Mouse (Mus musculus) liver, postnatal 0 days (tissue): ENCODE results near the gene Acadvl. TPM values are rescaled to one million over a fixed set of nuclear protein-coding genes. Genes with fewer than 3 reads are reported as not detected.
A peak's percentile ranks its signal among the peaks of the same experiment; 100 is the strongest.

Experiments used
- ATAC-seq: fragments of 200-750 bp; cut with Nextera tagmentation; 2 replicates; pipeline ENCODE4 v1.8.0; 2017; ENCODE audit warnings: mild to moderate bottlenecking, moderate library complexity
- DNase-seq: peaks from one replicate; pipeline ENCODE4 v3.0.0-alpha.2; 2016
- H3K27ac ChIP-seq: fragments of 300-500 bp; sonication (generic); 2 replicates; pipeline ENCODE4 v1.5.1; 2014; ENCODE audit warnings: antibody characterized with exemption, moderate library complexity, mild to moderate bottlenecking, low read depth
- H3K27me3 ChIP-seq: fragments of 300-500 bp; sonication (generic); 2 replicates; pipeline ENCODE4 v1.6.1; 2014; ENCODE audit warnings: low read length, control low read depth, mixed read lengths; ENCODE audit not compliant: insufficient read depth
- H3K36me3 ChIP-seq: fragments of 300-500 bp; sonication (generic); replicated peaks from 2 replicates; pipeline ENCODE4 v1.6.1; 2014; ENCODE audit warnings: mild to moderate bottlenecking, control low read depth, low read length, moderate library complexity, mixed read lengths; ENCODE audit not compliant: insufficient read depth
- H3K4me1 ChIP-seq: fragments of 300-500 bp; sonication (generic); 2 replicates; pipeline ENCODE4 v1.6.1; 2014; ENCODE audit warnings: antibody characterized with exemption, mild to moderate bottlenecking, control low read depth; ENCODE audit not compliant: insufficient read depth
- H3K4me2 ChIP-seq: fragments of 300-500 bp; sonication (generic); 2 replicates; pipeline ENCODE4 v1.6.1; 2014; ENCODE audit warnings: low read depth, mild to moderate bottlenecking, low read length, moderate library complexity, mixed read lengths
- H3K4me3 ChIP-seq: fragments of 300-500 bp; sonication (generic); 2 replicates; pipeline ENCODE4 v1.5.1; 2014; ENCODE audit warnings: low read depth, low read length
- H3K9ac ChIP-seq: fragments of 300-500 bp; sonication (generic); replicated peaks from 2 replicates; pipeline ENCODE4 v1.6.1; 2014; ENCODE audit warnings: mild to moderate bottlenecking, moderate library complexity
- H3K9me3 ChIP-seq: fragments of 300-500 bp; sonication (generic); 2 replicates; pipeline ENCODE4 v1.6.1; 2016; ENCODE audit warnings: mild to moderate bottlenecking, control low read depth, low read length, mixed read lengths
- CTCF ChIP-seq: sonication (generic); IDR thresholded peaks from 2 replicates; pipeline ENCODE4 v1.5.1; 2016; ENCODE audit warnings: antibody characterized with exemption, low read depth
- EP300 ChIP-seq: IDR thresholded peaks from 2 replicates; pipeline ENCODE4 v1.6.1; 2016; ENCODE audit warnings: antibody characterized with exemption, low read depth, mild to moderate bottlenecking
- WGBS: fragments of 180-500 bp; shearing (Covaris S2); extraction: QIAGEN DNeasy Blood & Tissue Kit; methylation state at CpG from one replicate; pipeline ENCODE4 v1.1.7; 2014; ENCODE audit not compliant: insufficient replicate concordance; 5-methylcytosine and 5-hydroxymethylcytosine counted together
- polyA plus RNA-seq: library from polyadenylated mRNA; unstranded; fragments of >200 nt; fragmentation: Nextera tagmentation; extraction: Ambion mirVana; gene quantifications from 2 replicates; pipeline ENCODE4 v1.2.1, GENCODE M21; 2015

Gene Acadvl
- polyA plus RNA-seq, 1 experiment from 2014 or later, result 367 TPM

DNA sequence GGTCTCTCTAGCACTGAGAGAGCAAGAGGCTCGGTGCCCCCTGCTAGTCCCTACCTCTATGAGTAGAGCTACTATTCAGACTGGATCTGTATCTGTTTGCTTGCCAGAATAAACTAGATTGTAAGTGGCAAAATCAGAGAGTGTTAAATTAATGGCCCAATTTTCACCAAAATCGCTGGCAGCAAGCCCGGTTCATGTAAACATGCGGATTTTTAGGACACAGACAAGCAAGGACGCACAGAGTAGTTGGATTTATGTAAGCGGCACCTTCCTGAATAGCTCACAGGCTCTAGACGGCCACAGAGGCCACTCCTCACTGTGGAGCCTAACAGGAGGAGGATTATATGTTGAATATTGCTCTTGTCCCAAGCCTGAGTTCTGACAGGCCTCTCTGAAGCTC is 37.9 kb upstream of the Acadvl start:
- no peak for TF ChIP-seq EP300
- TF ChIP-seq CTCF, result no peak
- H3K36me3 ChIP-seq, result peaks cover 6% of the 10 kb centered on the region; the same call in 1 of the 2 replicates
- H3K27ac ChIP-seq, result peak overlapping the region; percentile 88
- H3K27me3 ChIP-seq, result no peaks in the 10 kb centered on the region
- ATAC-seq (no peak), DNase-seq (no peak)
- no peak overlapping the region for H3K9ac ChIP-seq
- no peak overlapping the region for H3K4me2 ChIP-seq
- H3K4me3 ChIP-seq, result no peak overlapping the region
- H3K4me1 ChIP-seq, result no peaks in the 10 kb centered on the region
- no peaks in the 10 kb centered on the region for H3K9me3 ChIP-seq
- WGBS, result 60% methylated on average over 7 of the region's 7 CpGs

DNA sequence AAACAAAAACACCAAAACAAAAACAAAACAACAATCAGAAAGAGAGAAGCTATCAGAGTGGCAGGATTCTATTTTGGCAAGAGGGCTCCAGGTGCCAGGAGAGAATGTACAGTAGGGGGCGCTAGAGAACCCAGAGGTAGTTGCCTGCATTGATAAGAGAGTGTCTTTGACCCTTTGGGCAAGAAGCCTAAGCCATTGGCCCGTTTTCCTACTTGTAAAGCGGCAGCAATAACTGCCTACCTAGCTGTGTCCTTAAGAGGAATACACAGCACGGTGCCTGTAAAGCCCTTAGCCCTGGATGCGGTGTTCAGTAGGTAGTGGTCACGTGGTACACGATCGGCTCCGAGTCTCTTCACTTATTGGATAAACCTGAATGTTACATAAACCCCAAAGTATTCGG is 34.6 kb upstream of the Acadvl start:
- no peak for TF ChIP-seq EP300
- peak; percentile 56 for TF ChIP-seq CTCF
- DNase-seq (no peak), ATAC-seq (no peak)
- Histone ChIP-seq H3K4me2 (no peak overlapping the region), H3K9ac (no peak overlapping the region), H3K4me1 (no peaks in the 10 kb centered on the region), H3K36me3 (no peaks in the 10 kb centered on the region), H3K27ac (no peak overlapping the region), H3K9me3 (no peaks in the 10 kb centered on the region), H3K27me3 (no peaks in the 10 kb centered on the region), H3K4me3 (no peak overlapping the region)
- WGBS, result 63% methylated on average over 10 of the region's 10 CpGs

DNA sequence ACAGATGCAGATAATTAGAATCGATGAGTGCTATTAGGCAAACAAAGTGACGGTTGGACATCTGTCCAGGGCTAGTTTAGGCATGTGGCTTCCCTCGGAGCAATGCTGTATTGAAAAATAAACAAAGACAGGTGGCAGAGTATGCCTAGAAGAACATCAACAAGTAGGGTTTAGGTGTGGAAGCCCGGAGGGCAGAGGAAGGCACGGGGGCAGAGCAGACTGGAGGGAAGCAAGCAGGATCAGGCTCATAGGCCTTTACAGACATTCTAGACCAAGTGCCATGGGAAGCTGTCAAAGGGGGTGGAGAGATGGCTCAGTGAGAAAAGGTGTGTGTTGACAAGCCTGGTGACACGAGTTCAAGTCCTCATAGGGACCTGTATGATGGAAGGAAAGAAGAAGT is 34.2 kb upstream of the Acadvl start:
- H3K27me3 ChIP-seq, result no peaks in the 10 kb centered on the region
- H3K9me3 ChIP-seq, result no peaks in the 10 kb centered on the region
- DNase-seq, result no peak
- H3K36me3 ChIP-seq, result no peaks in the 10 kb centered on the region
- no peak overlapping the region for H3K4me2 ChIP-seq
- TF ChIP-seq EP300 (no peak), CTCF (no peak)
- no peaks in the 10 kb centered on the region for H3K4me1 ChIP-seq
- 68% methylated on average over 6 of the region's 6 CpGs for WGBS
- H3K27ac ChIP-seq, result no peak overlapping the region
- no peak overlapping the region for H3K4me3 ChIP-seq
- no peak for ATAC-seq
- no peak overlapping the region for H3K9ac ChIP-seq

DNA sequence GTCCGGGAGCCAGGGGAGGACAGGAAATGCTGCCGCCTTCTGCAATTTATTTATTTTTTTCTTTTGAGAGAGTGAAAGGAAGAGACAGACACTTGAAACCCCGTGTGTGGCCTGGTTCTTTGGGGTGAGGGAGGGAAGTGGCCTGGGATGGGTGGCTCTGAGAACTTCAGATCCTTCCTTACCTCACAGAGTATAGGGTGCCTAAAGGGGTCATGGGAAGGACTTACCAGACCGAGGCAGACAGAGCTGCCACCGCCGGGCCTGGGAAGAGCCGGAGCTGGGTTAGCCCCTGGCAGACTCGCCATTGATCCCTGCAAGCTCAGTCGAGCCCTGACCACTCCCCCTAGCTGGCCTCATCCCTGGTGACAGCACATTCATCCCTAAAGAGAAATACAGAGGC is 30.2 kb upstream of the Acadvl start:
- TF ChIP-seq EP300, result no peak
- no peak for TF ChIP-seq CTCF
- ATAC-seq (no peak), DNase-seq (no peak)
- Histone ChIP-seq H3K36me3 (no peaks in the 10 kb centered on the region), H3K27me3 (no peaks in the 10 kb centered on the region), H3K4me2 (no peak overlapping the region), H3K27ac (no peak overlapping the region), H3K4me1 (no peaks in the 10 kb centered on the region), H3K9me3 (no peaks in the 10 kb centered on the region), H3K4me3 (no peak overlapping the region), H3K9ac (no peak overlapping the region)
- 73% methylated on average over 9 of the region's 9 CpGs for WGBS

DNA sequence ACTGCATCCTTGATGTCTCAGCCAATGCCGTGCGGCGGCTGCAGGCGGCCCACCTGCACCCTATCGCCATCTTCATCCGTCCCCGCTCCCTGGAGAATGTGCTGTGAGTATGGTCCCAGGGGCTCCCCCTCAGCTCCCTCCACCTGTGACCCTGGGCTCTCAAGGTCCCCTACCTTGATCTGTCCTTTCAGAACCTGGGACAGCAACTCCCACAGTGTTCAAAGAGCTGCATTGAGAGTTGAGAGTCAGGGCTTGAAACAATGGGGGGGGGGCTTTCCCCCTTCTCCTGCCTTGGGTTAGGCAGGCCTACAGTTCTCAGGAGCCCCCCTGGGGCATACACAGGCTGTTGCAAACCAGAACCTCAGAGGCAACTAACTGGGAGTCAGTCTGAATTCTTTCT is 28.5 kb upstream of the Acadvl start:
- no peak for ATAC-seq
- no peak for DNase-seq
- Histone ChIP-seq H3K9me3 (no peaks in the 10 kb centered on the region), H3K36me3 (no peaks in the 10 kb centered on the region), H3K4me1 (no peaks in the 10 kb centered on the region), H3K9ac (no peak overlapping the region), H3K4me2 (no peak overlapping the region), H3K27me3 (no peaks in the 10 kb centered on the region), H3K4me3 (no peak overlapping the region), H3K27ac (no peak overlapping the region)
- 86% methylated on average over 7 of the region's 7 CpGs for WGBS
- no peak for TF ChIP-seq CTCF
- no peak for TF ChIP-seq EP300

DNA sequence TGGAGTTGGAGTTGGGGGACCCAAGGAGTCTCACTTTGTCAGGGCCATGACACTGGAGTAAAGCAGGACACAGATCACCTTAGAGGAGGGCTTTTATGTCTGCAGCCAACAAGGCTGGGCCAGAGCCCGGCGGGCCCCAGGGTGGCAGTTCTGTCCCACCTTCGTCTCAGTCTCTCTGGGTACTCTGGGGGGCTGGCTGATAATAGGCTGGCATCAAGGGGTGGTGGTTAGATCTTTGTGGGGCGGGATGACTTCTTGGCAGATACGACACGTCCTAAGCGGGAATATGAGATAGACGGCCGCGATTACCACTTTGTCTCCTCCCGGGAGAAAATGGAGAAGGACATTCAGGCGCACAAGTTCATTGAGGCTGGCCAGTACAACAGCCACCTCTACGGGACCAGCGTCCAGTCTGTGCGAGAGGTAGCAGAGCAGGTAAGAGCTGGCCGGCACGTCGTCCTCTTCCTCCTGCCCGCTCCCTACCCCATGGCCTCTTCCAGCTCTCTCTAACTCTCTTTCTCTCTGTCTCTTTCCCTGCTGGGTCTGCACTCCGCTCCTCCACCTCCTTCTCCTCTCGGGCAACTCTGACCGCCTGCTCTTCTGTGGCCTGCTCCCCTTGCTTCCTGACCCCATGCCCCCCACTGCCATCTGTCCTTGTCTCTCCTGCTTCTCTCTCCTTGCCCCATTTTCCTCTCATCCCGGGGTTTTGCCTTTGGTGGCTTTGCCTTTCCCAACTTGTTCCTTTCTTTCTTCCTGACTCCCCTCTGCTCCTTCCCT is 27.3 kb upstream of the Acadvl start:
- TF ChIP-seq CTCF (no peak), EP300 (no peak)
- ATAC-seq (no peak), DNase-seq (no peak)
- Histone ChIP-seq H3K4me1 (no peaks in the 10 kb centered on the region), H3K9me3 (no peaks in the 10 kb centered on the region), H3K36me3 (no peaks in the 10 kb centered on the region), H3K4me3 (no peak overlapping the region), H3K27ac (no peak overlapping the region), H3K9ac (no peak overlapping the region), H3K4me2 (no peak overlapping the region), H3K27me3 (no peaks in the 10 kb centered on the region)
- 87% methylated on average over 23 of the region's 23 CpGs for WGBS
